Mouse (Mus musculus): Measurements from ENCODE around the gene Crim1. TPM values are rescaled to one million over a fixed set of nuclear protein-coding genes. Genes with fewer than 3 reads are reported as not detected.

Crim1 gene
- polyA plus RNA-seq, 1 experiment from 2014 or later, result 11.9 TPM

GRCm38 (mm10) chr17:78274609-78275506 is 74.8 kb downstream of the Crim1 start:
- H3K27me3 ChIP-seq (ENCODE audit: control insufficient read depth, insufficient read depth, low read length), result no peaks in the 10 kb centered on the region
- WGBS, result 59% methylated on average over 7 of the region's 7 CpGs
- H3K27ac ChIP-seq (replicated peaks; ENCODE audit: low read depth, low read length), result no peak overlapping the region
- no peak overlapping the region for H3K9ac ChIP-seq (replicated peaks; ENCODE audit: low read length)
- DNase-seq, result peak; percentile 53
- H3K9me3 ChIP-seq (ENCODE audit: control insufficient read depth, low read length), result no peaks in the 10 kb centered on the region
- no peak for ATAC-seq (ENCODE audit: low FRiP score, low TSS enrichment)
- no peak overlapping the region for H3K4me2 ChIP-seq (ENCODE audit: low read length)
- H3K36me3 ChIP-seq (ENCODE audit: control insufficient read depth, insufficient read depth, low read length), result no peaks in the 10 kb centered on the region
- no peak overlapping the region for H3K4me3 ChIP-seq (replicated peaks; ENCODE audit: low read depth, low read length)
- peaks cover 28% of the 10 kb centered on the region; the same call in 1 of the 2 replicates for H3K4me1 ChIP-seq (ENCODE audit: control insufficient read depth, insufficient read depth, low read length)

- 62% methylated on average over 4 of the region's 4 CpGs for WGBS
- ATAC-seq (ENCODE audit: low FRiP score, low TSS enrichment), result no peak
- H3K27me3 ChIP-seq (ENCODE audit: control insufficient read depth, insufficient read depth, low read length), result no peaks in the 10 kb centered on the region
- no peaks in the 10 kb centered on the region for H3K36me3 ChIP-seq (ENCODE audit: control insufficient read depth, insufficient read depth, low read length)
- H3K9ac ChIP-seq (replicated peaks; ENCODE audit: low read length), result no peak overlapping the region
- no peak overlapping the region for H3K4me3 ChIP-seq (replicated peaks; ENCODE audit: low read depth, low read length)
- no peak for DNase-seq
- no peak overlapping the region for H3K4me2 ChIP-seq (ENCODE audit: low read length)
- H3K27ac ChIP-seq (replicated peaks; ENCODE audit: low read depth, low read length), result no peak overlapping the region
- H3K4me1 ChIP-seq (ENCODE audit: control insufficient read depth, insufficient read depth, low read length), result peaks cover 32% of the 10 kb centered on the region; the same call in 1 of the 2 replicates
- no peaks in the 10 kb centered on the region for H3K9me3 ChIP-seq (ENCODE audit: control insufficient read depth, low read length)
Observed at GRCm38 (mm10) chr17:78275507-78275813, 75.4 kb downstream of the Crim1 start.

- 0 out of 2 replicates have a peak, but pooled peaks have one; percentile 19 for ATAC-seq (ENCODE audit: low FRiP score, low TSS enrichment)
- H3K4me3 ChIP-seq (replicated peaks; ENCODE audit: low read depth, low read length), result no peak overlapping the region
- H3K9ac ChIP-seq (replicated peaks; ENCODE audit: low read length), result no peak overlapping the region
- WGBS, result 49% methylated on average over 12 of the region's 12 CpGs
- peak; percentile 38 for DNase-seq
- H3K36me3 ChIP-seq (ENCODE audit: control insufficient read depth, insufficient read depth, low read length), result no peaks in the 10 kb centered on the region
- H3K27me3 ChIP-seq (ENCODE audit: control insufficient read depth, insufficient read depth, low read length), result no peaks in the 10 kb centered on the region
- H3K27ac ChIP-seq (replicated peaks; ENCODE audit: low read depth, low read length), result no peak overlapping the region
- peaks cover 22% of the 10 kb centered on the region; the same call in 1 of the 2 replicates for H3K4me1 ChIP-seq (ENCODE audit: control insufficient read depth, insufficient read depth, low read length)
- no peaks in the 10 kb centered on the region for H3K9me3 ChIP-seq (ENCODE audit: control insufficient read depth, low read length)
- no peak overlapping the region for H3K4me2 ChIP-seq (ENCODE audit: low read length)
Observed at GRCm38 (mm10) chr17:78279191-78279590, 79.1 kb downstream of the Crim1 start.

GRCm38 (mm10) chr17:78280991-78281712 is 81.1 kb downstream of the Crim1 start:
- ATAC-seq (ENCODE audit: low FRiP score, low TSS enrichment), result no peak
- no peak overlapping the region for H3K4me2 ChIP-seq (ENCODE audit: low read length)
- H3K27me3 ChIP-seq (ENCODE audit: control insufficient read depth, insufficient read depth, low read length), result no peaks in the 10 kb centered on the region
- H3K4me3 ChIP-seq (replicated peaks; ENCODE audit: low read depth, low read length), result no peak overlapping the region
- H3K9me3 ChIP-seq (ENCODE audit: control insufficient read depth, low read length), result no peaks in the 10 kb centered on the region
- peaks cover 15% of the 10 kb centered on the region; the same call in 1 of the 2 replicates for H3K4me1 ChIP-seq (ENCODE audit: control insufficient read depth, insufficient read depth, low read length)
- no peak overlapping the region for H3K9ac ChIP-seq (replicated peaks; ENCODE audit: low read length)
- H3K36me3 ChIP-seq (ENCODE audit: control insufficient read depth, insufficient read depth, low read length), result no peaks in the 10 kb centered on the region
- 49% methylated on average over 18 of the region's 18 CpGs for WGBS
- DNase-seq, result no peak
- H3K27ac ChIP-seq (replicated peaks; ENCODE audit: low read depth, low read length), result no peak overlapping the region

- Histone ChIP-seq H3K4me2 (ENCODE audit: low read length) (no peak overlapping the region), H3K36me3 (ENCODE audit: control insufficient read depth, insufficient read depth, low read length) (no peaks in the 10 kb centered on the region), H3K9ac (replicated peaks; ENCODE audit: low read length) (no peak overlapping the region), H3K4me3 (replicated peaks; ENCODE audit: low read depth, low read length) (no peak overlapping the region), H3K4me1 (ENCODE audit: control insufficient read depth, insufficient read depth, low read length) (peaks cover 15% of the 10 kb centered on the region; the same call in 1 of the 2 replicates), H3K9me3 (ENCODE audit: control insufficient read depth, low read length) (no peaks in the 10 kb centered on the region), H3K27ac (replicated peaks; ENCODE audit: low read depth, low read length) (no peak overlapping the region), H3K27me3 (ENCODE audit: control insufficient read depth, insufficient read depth, low read length) (no peaks in the 10 kb centered on the region)
- ATAC-seq (ENCODE audit: low FRiP score, low TSS enrichment), result no peak
- no peak for DNase-seq
- WGBS, result 82% methylated on average over 11 of the region's 11 CpGs
Observed at GRCm38 (mm10) chr17:78283271-78283992, 83.4 kb downstream of the Crim1 start.

GRCm38 (mm10) chr17:78286021-78286420 is 86.0 kb downstream of the Crim1 start:
- DNase-seq (no peak), ATAC-seq (ENCODE audit: low FRiP score, low TSS enrichment) (no peak)
- Histone ChIP-seq H3K9ac (replicated peaks; ENCODE audit: low read length) (no peak overlapping the region), H3K36me3 (ENCODE audit: control insufficient read depth, insufficient read depth, low read length) (no peaks in the 10 kb centered on the region), H3K4me2 (ENCODE audit: low read length) (no peak overlapping the region), H3K4me3 (replicated peaks; ENCODE audit: low read depth, low read length) (no peak overlapping the region), H3K9me3 (ENCODE audit: control insufficient read depth, low read length) (no peaks in the 10 kb centered on the region), H3K27me3 (ENCODE audit: control insufficient read depth, insufficient read depth, low read length) (no peaks in the 10 kb centered on the region), H3K4me1 (ENCODE audit: control insufficient read depth, insufficient read depth, low read length) (no peaks in the 10 kb centered on the region), H3K27ac (replicated peaks; ENCODE audit: low read depth, low read length) (no peak overlapping the region)
- WGBS, result 92% methylated on average over 13 of the region's 13 CpGs

GRCm38 (mm10) chr17:78287391-78287790 is 87.3 kb downstream of the Crim1 start:
- WGBS, result 90% methylated on average over 2 of the region's 2 CpGs
- Histone ChIP-seq H3K9ac (replicated peaks; ENCODE audit: low read length) (no peak overlapping the region), H3K27me3 (ENCODE audit: control insufficient read depth, insufficient read depth, low read length) (no peaks in the 10 kb centered on the region), H3K9me3 (ENCODE audit: control insufficient read depth, low read length) (no peaks in the 10 kb centered on the region), H3K27ac (replicated peaks; ENCODE audit: low read depth, low read length) (no peak overlapping the region), H3K4me3 (replicated peaks; ENCODE audit: low read depth, low read length) (no peak overlapping the region), H3K4me1 (ENCODE audit: control insufficient read depth, insufficient read depth, low read length) (no peaks in the 10 kb centered on the region), H3K36me3 (ENCODE audit: control insufficient read depth, insufficient read depth, low read length) (no peaks in the 10 kb centered on the region), H3K4me2 (ENCODE audit: low read length) (no peak overlapping the region)
- no peak for ATAC-seq (ENCODE audit: low FRiP score, low TSS enrichment)
- no peak for DNase-seq

- no peak overlapping the region for H3K4me2 ChIP-seq (ENCODE audit: low read length)
- no peaks in the 10 kb centered on the region for H3K36me3 ChIP-seq (ENCODE audit: control insufficient read depth, insufficient read depth, low read length)
- no peaks in the 10 kb centered on the region for H3K9me3 ChIP-seq (ENCODE audit: control insufficient read depth, low read length)
- no peaks in the 10 kb centered on the region for H3K4me1 ChIP-seq (ENCODE audit: control insufficient read depth, insufficient read depth, low read length)
- ATAC-seq (ENCODE audit: low FRiP score, low TSS enrichment) (no peak), DNase-seq (no peak)
- WGBS, result 95% methylated on average over 6 of the region's 6 CpGs
- no peaks in the 10 kb centered on the region for H3K27me3 ChIP-seq (ENCODE audit: control insufficient read depth, insufficient read depth, low read length)
- no peak overlapping the region for H3K9ac ChIP-seq (replicated peaks; ENCODE audit: low read length)
- no peak overlapping the region for H3K4me3 ChIP-seq (replicated peaks; ENCODE audit: low read depth, low read length)
- no peak overlapping the region for H3K27ac ChIP-seq (replicated peaks; ENCODE audit: low read depth, low read length)
Observed at GRCm38 (mm10) chr17:78290153-78290876, 90.3 kb downstream of the Crim1 start.

All from midbrain, embryonic 14.5 days (tissue).